Mouse (Mus musculus): Measurements from ENCODE around the gene Ddx42. TPM values are rescaled to one million over a fixed set of nuclear protein-coding genes. Genes with fewer than 3 reads are reported as not detected.
"Not testable (repeated sequence)": the region's sequence is repeated elsewhere in the genome, so short reads cannot be mapped to it uniquely, and the experiment has no call there.

Ddx42 gene
- polyA plus RNA-seq, 1 experiment from 2014 or later: 48.6 TPM

DNA sequence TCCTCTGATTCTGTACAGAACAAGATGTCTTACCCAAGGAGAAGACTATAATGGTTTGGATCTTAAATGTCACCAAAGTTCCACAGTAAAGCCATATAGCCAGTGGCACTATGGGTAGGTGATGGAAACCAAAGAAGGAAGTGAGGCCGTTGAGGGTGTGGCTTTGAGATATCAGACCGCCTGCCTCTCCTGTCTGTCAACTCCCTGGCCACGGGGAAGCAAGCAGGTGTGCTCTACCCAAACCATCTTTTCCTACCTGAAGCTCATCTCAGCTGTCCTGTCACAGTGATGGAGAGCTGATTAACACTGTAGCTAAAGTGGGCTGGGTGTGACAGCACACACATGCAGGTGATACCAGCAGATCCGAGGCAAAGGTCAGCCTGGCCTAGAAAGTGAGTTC lies 18.4 kb upstream of the Ddx42 start:
- no peaks in the 10 kb centered on the region for H3K9me3 ChIP-seq (replicated peaks; ENCODE audit: low read length)
- no peak overlapping the region for H3K4me3 ChIP-seq (replicated peaks; ENCODE audit: low read depth, low read length)
- peaks cover 21% of the 10 kb centered on the region; the same call in 1 of the 2 replicates for H3K36me3 ChIP-seq (ENCODE audit: insufficient read depth, low read length)
- no peak overlapping the region for H3K4me2 ChIP-seq (ENCODE audit: low read length)
- no peaks in the 10 kb centered on the region for H3K27me3 ChIP-seq (ENCODE audit: insufficient read depth, low read length)
- no peak for TF ChIP-seq CTCF (IDR thresholded peaks at IDR 0.05; ENCODE audit: low read depth)
- 92% methylated on average over 4 of the region's 4 CpGs for WGBS
- no peak for ATAC-seq (replicated peaks; ENCODE audit: low FRiP score, low read depth)
- H3K4me1 ChIP-seq (replicated peaks; ENCODE audit: insufficient read depth, low read length): no peaks in the 10 kb centered on the region; the same call in 1 of the 2 replicates
- no peak for DNase-seq (ENCODE audit: low spot score)
- no peak overlapping the region for H3K27ac ChIP-seq
- no peak overlapping the region for H3K9ac ChIP-seq (ENCODE audit: low read depth, low read length)

- not testable (repeated sequence) for H3K9me3 ChIP-seq (replicated peaks; ENCODE audit: low read length); H3K9ac ChIP-seq (ENCODE audit: low read depth, low read length); ATAC-seq (replicated peaks; ENCODE audit: low FRiP score, low read depth); H3K4me3 ChIP-seq (replicated peaks; ENCODE audit: low read depth, low read length); H3K4me2 ChIP-seq (ENCODE audit: low read length); DNase-seq (ENCODE audit: low spot score); H3K4me1 ChIP-seq (replicated peaks; ENCODE audit: insufficient read depth, low read length); H3K27me3 ChIP-seq (ENCODE audit: insufficient read depth, low read length); H3K27ac ChIP-seq
- peaks cover 33% of the 10 kb centered on the region for H3K36me3 ChIP-seq (ENCODE audit: insufficient read depth, low read length)
- WGBS: 91% methylated on average over 7 of the region's 7 CpGs
Observed at GRCm38 (mm10) chr11:106199997-106200396, 16.7 kb upstream of the Ddx42 start.

GRCm38 (mm10) chr11:106200756-106201155 lies 16.0 kb upstream of the Ddx42 start:
- Histone ChIP-seq H3K27me3 (ENCODE audit: insufficient read depth, low read length) (no peaks in the 10 kb centered on the region), H3K9me3 (replicated peaks; ENCODE audit: low read length) (no peaks in the 10 kb centered on the region), H3K27ac (no peak overlapping the region), H3K9ac (ENCODE audit: low read depth, low read length) (no peak overlapping the region), H3K36me3 (ENCODE audit: insufficient read depth, low read length) (peaks cover 36% of the 10 kb centered on the region), H3K4me1 (replicated peaks; ENCODE audit: insufficient read depth, low read length) (no peaks in the 10 kb centered on the region), H3K4me2 (ENCODE audit: low read length) (no peak overlapping the region), H3K4me3 (replicated peaks; ENCODE audit: low read depth, low read length) (no peak overlapping the region)
- no peak for TF ChIP-seq CTCF (IDR thresholded peaks at IDR 0.05; ENCODE audit: low read depth)
- DNase-seq (ENCODE audit: low spot score) (no peak), ATAC-seq (replicated peaks; ENCODE audit: low FRiP score, low read depth) (no peak)
- 62% methylated on average over 6 of the region's 6 CpGs for WGBS

DNA sequence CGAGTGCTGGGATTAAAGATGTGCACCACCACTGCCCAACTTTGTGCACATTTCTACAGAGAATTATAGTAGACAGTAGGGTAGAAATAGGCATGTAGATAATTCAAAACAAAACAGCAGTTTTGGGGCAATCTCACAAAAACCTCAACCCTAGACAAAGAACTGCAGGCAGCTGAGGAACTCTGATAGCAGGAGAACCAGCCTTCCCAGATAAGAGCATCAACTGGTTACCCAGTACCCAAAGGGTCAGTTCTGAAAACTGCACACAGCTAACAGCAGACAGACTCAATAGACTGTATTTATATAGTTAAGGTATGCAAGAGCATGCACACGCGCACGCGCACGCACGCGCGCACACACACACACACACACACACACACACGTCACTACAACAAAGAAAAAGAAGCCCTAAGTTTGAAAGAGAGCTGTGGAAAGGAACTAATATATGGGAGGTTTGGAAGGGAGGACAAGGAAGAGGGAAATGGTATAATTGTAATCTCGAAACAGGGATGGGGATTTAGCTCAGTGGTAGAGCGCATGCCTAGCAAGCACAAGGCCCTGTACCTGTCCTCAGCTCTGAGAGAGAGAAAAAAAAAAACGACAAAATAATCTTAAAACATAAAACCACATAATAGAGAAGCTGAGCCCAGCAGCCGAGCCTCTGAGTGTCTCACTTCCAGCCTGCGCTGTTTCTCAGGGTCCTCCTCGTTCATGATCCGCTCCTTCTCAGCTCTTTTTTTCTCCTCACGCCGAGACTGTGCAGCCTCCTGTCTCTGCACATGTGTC lies 15.2 kb upstream of the Ddx42 start:
- H3K36me3 ChIP-seq (ENCODE audit: insufficient read depth, low read length): peaks cover 35% of the 10 kb centered on the region

DNA sequence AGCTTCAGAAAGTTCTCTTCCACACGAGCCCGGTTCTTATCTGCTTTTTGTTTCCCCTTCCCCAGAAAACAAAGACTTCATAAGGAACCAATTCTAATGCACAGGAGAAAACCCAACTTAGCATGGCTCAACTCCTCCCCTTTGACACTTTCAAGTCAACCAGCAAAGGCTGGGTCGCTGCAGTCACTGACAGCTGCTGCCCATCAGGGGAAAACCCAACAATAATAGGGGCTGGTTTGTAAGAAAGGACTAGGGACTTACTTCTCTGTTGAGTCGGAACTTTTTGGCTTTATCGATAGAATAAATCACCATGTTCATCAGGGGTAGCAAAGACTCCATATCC lies 14.6 kb upstream of the Ddx42 start, which contains the start of gene Strada:
Strada (minus strand) TSS at position 46 of the 343 bp plus-strand sequence.
- no peak for TF ChIP-seq CTCF (IDR thresholded peaks at IDR 0.05; ENCODE audit: low read depth)
- peaks cover 38% of the 10 kb centered on the region for H3K36me3 ChIP-seq (ENCODE audit: insufficient read depth, low read length)
- H3K27ac ChIP-seq: no peak within 1 kb of the TSS
- 82% methylated on average over 5 of the region's 5 CpGs for WGBS
- H3K4me1 ChIP-seq (replicated peaks; ENCODE audit: insufficient read depth, low read length): no peaks in the 10 kb centered on the region
- DNase-seq (ENCODE audit: low spot score) (no peak), ATAC-seq (replicated peaks; ENCODE audit: low FRiP score, low read depth) (no peak)
- no peak within 1 kb of the TSS for H3K4me3 ChIP-seq (replicated peaks; ENCODE audit: low read depth, low read length)
- H3K27me3 ChIP-seq (ENCODE audit: insufficient read depth, low read length): no peaks in the 10 kb centered on the region
- no peak within 1 kb of the TSS for H3K9ac ChIP-seq (ENCODE audit: low read depth, low read length)
- no peaks in the 10 kb centered on the region for H3K9me3 ChIP-seq (replicated peaks; ENCODE audit: low read length)
- H3K4me2 ChIP-seq (ENCODE audit: low read length): no peak within 1 kb of the TSS

More for the DNA sequence above, 15.2 kb upstream of the Ddx42 start:
- Histone ChIP-seq H3K4me1 (replicated peaks; ENCODE audit: insufficient read depth, low read length) (no peaks in the 10 kb centered on the region), H3K27me3 (ENCODE audit: insufficient read depth, low read length) (no peaks in the 10 kb centered on the region), H3K27ac (no peak overlapping the region), H3K4me2 (ENCODE audit: low read length) (no peak overlapping the region), H3K9ac (ENCODE audit: low read depth, low read length) (no peak overlapping the region), H3K9me3 (replicated peaks; ENCODE audit: low read length) (no peaks in the 10 kb centered on the region), H3K4me3 (replicated peaks; ENCODE audit: low read depth, low read length) (no peak overlapping the region)
- ATAC-seq (replicated peaks; ENCODE audit: low FRiP score, low read depth) (no peak), DNase-seq (ENCODE audit: low spot score) (no peak)
- 92% methylated on average over 19 of the region's 19 CpGs for WGBS
- no peak for TF ChIP-seq CTCF (IDR thresholded peaks at IDR 0.05; ENCODE audit: low read depth)

DNA sequence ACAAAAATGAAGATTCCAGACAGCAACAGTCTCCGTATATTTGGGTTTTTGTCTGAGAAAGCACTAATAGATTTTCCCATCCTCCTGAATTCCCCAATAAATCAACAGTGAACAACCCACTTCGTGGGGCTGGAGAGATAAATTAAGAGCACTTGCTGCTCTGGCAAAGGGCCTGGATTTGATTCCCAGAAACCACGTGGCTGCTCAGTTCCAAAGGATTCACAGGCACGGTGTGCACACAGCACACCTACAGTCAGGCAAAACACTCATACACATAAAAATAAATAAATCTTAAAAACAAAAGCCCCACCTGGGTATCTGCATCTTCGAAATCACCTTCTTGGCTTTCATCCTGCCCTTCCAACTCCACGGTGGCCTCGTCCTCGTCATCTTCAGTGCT lies 4.0 kb upstream of the Ddx42 start:
- peaks cover 6% of the 10 kb centered on the region for H3K4me1 ChIP-seq (replicated peaks; ENCODE audit: insufficient read depth, low read length)
- peaks cover 27% of the 10 kb centered on the region for H3K36me3 ChIP-seq (ENCODE audit: insufficient read depth, low read length)
- H3K4me2 ChIP-seq (ENCODE audit: low read length): no peak overlapping the region
- H3K27me3 ChIP-seq (ENCODE audit: insufficient read depth, low read length): no peaks in the 10 kb centered on the region
- TF ChIP-seq CTCF (IDR thresholded peaks at IDR 0.05; ENCODE audit: low read depth): no peak
- no peak for ATAC-seq (replicated peaks; ENCODE audit: low FRiP score, low read depth)
- H3K9me3 ChIP-seq (replicated peaks; ENCODE audit: low read length): no peaks in the 10 kb centered on the region
- DNase-seq (ENCODE audit: low spot score): no peak
- 82% methylated on average over 8 of the region's 8 CpGs for WGBS
- no peak overlapping the region for H3K9ac ChIP-seq (ENCODE audit: low read depth, low read length)
- no peak overlapping the region for H3K27ac ChIP-seq
- no peak overlapping the region for H3K4me3 ChIP-seq (replicated peaks; ENCODE audit: low read depth, low read length)
